Mouse (Mus musculus): ENCODE data around the gene Masp2. TPM values are rescaled to one million over a fixed set of nuclear protein-coding genes. Genes with fewer than 3 reads are reported as not detected.

Masp2 gene
- total and polyA plus RNA-seq, 3 experiments: 0.11 to 0.85 (median 0.21) TPM

GRCm38 (mm10) chr4:148586648-148587047 lies 15.7 kb upstream of the Masp2 start:
- Histone ChIP-seq H3K9me3 (replicated peaks; ENCODE audit: low read length) (no peaks in the 10 kb centered on the region), H3K4me3 (replicated peaks in 1 of 3; ENCODE audit: low read depth in 2 of 3, low read length in 2 of 3, poor library complexity in 1 of 3) (no peak overlapping the region), H3K36me3 (replicated peaks in 1 of 2; ENCODE audit: control insufficient read depth in 1 of 2, insufficient read depth in 1 of 2, low read length in 1 of 2) (peaks cover 14 to 26% of the 10 kb centered on the region in 2 experiments), H3K27me3 (replicated peaks) (no peaks in the 10 kb centered on the region), H3K4me1 (ENCODE audit: control insufficient read depth in 1 of 2, insufficient read depth in 2 of 2) (peaks cover 6 to 22% of the 10 kb centered on the region in 2 experiments), H3K4me2 (ENCODE audit: insufficient read depth, low read depth, poor library complexity, severe bottlenecking) (no peak overlapping the region), H3K79me2 (replicated peaks; ENCODE audit: control insufficient read depth, extremely low read depth, insufficient read depth, poor library complexity, severe bottlenecking) (peaks cover 3% of the 10 kb centered on the region), H3K9ac (ENCODE audit: insufficient read depth, low read depth) (no peak overlapping the region), H3K27ac (ENCODE audit: insufficient read depth, low read depth) (no peak overlapping the region)
- dilution Hi-C loops (cut with MboI; ENCODE audit: extremely low pct_ligation_motif_present, extremely low pct_unique_long_range_greater_than_20kb, low sequenced_read_pairs): no loop called here
- DNase-seq (ENCODE audit: extremely low read depth): no peak
- in situ Hi-C loops (cut with MboI; ENCODE audit: low pct_ligation_motif_present, low pct_unique_long_range_greater_than_20kb, low sequenced_read_pairs): no loop called here
- TF ChIP-seq ZNF384 (IDR thresholded peaks at IDR 0.05; ENCODE audit: low read depth, low read length) (no peak), GABPA (IDR thresholded peaks at IDR 0.05; ENCODE audit: insufficient replicate concordance, low read depth, low read length) (no peak), KAT2A (IDR thresholded peaks at IDR 0.05; ENCODE audit: insufficient replicate concordance, low read length) (no peak), IRF4 (IDR thresholded peaks at IDR 0.05; ENCODE audit: low read depth, low read length) (no peak), E2F4 (IDR thresholded peaks at IDR 0.05; ENCODE audit: insufficient replicate concordance, low read depth, low read length) (no peak), EP300 (IDR thresholded peaks at IDR 0.05; ENCODE audit: low read length) (no peak), ZMIZ1 (IDR thresholded peaks at IDR 0.05; ENCODE audit: low read depth, low read length) (no peak)

- dilution Hi-C loops (cut with MboI; ENCODE audit: extremely low pct_ligation_motif_present, extremely low pct_unique_long_range_greater_than_20kb, low sequenced_read_pairs) (no loop called here), in situ Hi-C loops (cut with MboI; ENCODE audit: low pct_ligation_motif_present, low pct_unique_long_range_greater_than_20kb, low sequenced_read_pairs) (no loop called here)
- no peak for TF ChIP-seq BHLHE40 (IDR thresholded peaks at IDR 0.05; ENCODE audit: low read depth, low read length)
- TF ChIP-seq MAFK (IDR thresholded peaks at IDR 0.05; ENCODE audit: insufficient replicate concordance, low read length): no peak
- no peak for TF ChIP-seq KAT2A (IDR thresholded peaks at IDR 0.05; ENCODE audit: insufficient replicate concordance, low read length)
- TF ChIP-seq PAX5 (IDR thresholded peaks at IDR 0.05; ENCODE audit: low read length): no peak
- TF ChIP-seq EP300 (IDR thresholded peaks at IDR 0.05; ENCODE audit: low read length): no peak
- Histone ChIP-seq H3K27me3 (replicated peaks) (no peaks in the 10 kb centered on the region), H3K4me3 (replicated peaks in 1 of 3; ENCODE audit: low read depth in 2 of 3, low read length in 2 of 3, poor library complexity in 1 of 3) (no peak overlapping the region), H3K4me2 (ENCODE audit: insufficient read depth, low read depth, poor library complexity, severe bottlenecking) (no peak overlapping the region), H3K27ac (ENCODE audit: insufficient read depth, low read depth) (no peak overlapping the region), H3K36me3 (replicated peaks in 1 of 2; ENCODE audit: control insufficient read depth in 1 of 2, insufficient read depth in 1 of 2, low read length in 1 of 2) (peaks cover 7 to 22% of the 10 kb centered on the region in 2 experiments), H3K4me1 (ENCODE audit: control insufficient read depth in 1 of 2, insufficient read depth in 2 of 2) (peaks cover 12 to 15% of the 10 kb centered on the region in 2 experiments), H3K79me2 (replicated peaks; ENCODE audit: control insufficient read depth, extremely low read depth, insufficient read depth, poor library complexity, severe bottlenecking) (peaks cover 23% of the 10 kb centered on the region), H3K9ac (ENCODE audit: insufficient read depth, low read depth) (no peak overlapping the region), H3K9me3 (replicated peaks; ENCODE audit: low read length) (peaks cover under 1% of the 10 kb centered on the region)
- no peak for DNase-seq (ENCODE audit: extremely low read depth)
Observed at GRCm38 (mm10) chr4:148588793-148589192, 13.6 kb upstream of the Masp2 start.

GRCm38 (mm10) chr4:148589565-148589964 lies 12.8 kb upstream of the Masp2 start:
- DNase-seq (ENCODE audit: extremely low read depth): no peak
- Histone ChIP-seq H3K4me2 (ENCODE audit: insufficient read depth, low read depth, poor library complexity, severe bottlenecking) (no peak overlapping the region), H3K79me2 (replicated peaks; ENCODE audit: control insufficient read depth, extremely low read depth, insufficient read depth, poor library complexity, severe bottlenecking) (peaks cover 27% of the 10 kb centered on the region), H3K9ac (ENCODE audit: insufficient read depth, low read depth) (no peak overlapping the region), H3K27ac (ENCODE audit: insufficient read depth, low read depth) (no peak overlapping the region), H3K4me1 (ENCODE audit: control insufficient read depth in 1 of 2, insufficient read depth in 2 of 2) (peaks cover 15 to 23% of the 10 kb centered on the region in 2 experiments), H3K4me3 (replicated peaks in 1 of 3; ENCODE audit: low read depth in 2 of 3, low read length in 2 of 3, poor library complexity in 1 of 3) (no peak overlapping the region), H3K36me3 (replicated peaks in 1 of 2; ENCODE audit: control insufficient read depth in 1 of 2, insufficient read depth in 1 of 2, low read length in 1 of 2) (peaks cover 14 to 26% of the 10 kb centered on the region in 2 experiments), H3K9me3 (replicated peaks; ENCODE audit: low read length) (peaks cover 4% of the 10 kb centered on the region), H3K27me3 (replicated peaks) (no peaks in the 10 kb centered on the region)
- TF ChIP-seq TBP (conservative IDR thresholded peaks at IDR 0.05; ENCODE audit: low read depth, low read length) (no peak), JUND (conservative IDR thresholded peaks at IDR 0.05; ENCODE audit: low read depth, low read length) (no peak)
- dilution Hi-C loops (cut with MboI; ENCODE audit: extremely low pct_ligation_motif_present, extremely low pct_unique_long_range_greater_than_20kb, low sequenced_read_pairs): no loop called here
- in situ Hi-C loops (cut with MboI; ENCODE audit: low pct_ligation_motif_present, low pct_unique_long_range_greater_than_20kb, low sequenced_read_pairs): no loop called here
